Mouse (Mus musculus) megakaryocyte, embryonic 14.5 days (primary cell): ENCODE results near the gene Nrip2.

ENCODE experiments used
- FLI1 ChIP-seq: IDR thresholded peaks from 2 replicates; pipeline ENCODE4 v1.6.1; 2012; ENCODE audit warnings: low read length, inconsistent platforms, mixed read lengths
- GATA1 ChIP-seq: IDR thresholded peaks from 3 replicates; pipeline ENCODE4 v1.6.1; 2012; ENCODE audit warnings: mixed read lengths, low read length, inconsistent platforms, borderline replicate concordance

- TF ChIP-seq GATA1 (no peak), FLI1 (no peak)
These were observed 49.4 kb upstream of the Nrip2 start for GRCm38 (mm10) chr6:128349711-128350110.
